Mouse (Mus musculus) kidney, embryonic 16.5 days (tissue): ENCODE measurements around the gene Abcb9. TPM values are rescaled to one million over a fixed set of nuclear protein-coding genes. Genes with fewer than 3 reads are reported as not detected.
A peak's percentile ranks its signal among the peaks of the same experiment; 100 is the strongest.

Source experiments
- ATAC-seq: fragments of 200-750 bp; cut with Nextera tagmentation; 2 replicates; pipeline ENCODE4 v1.8.0; 2017; ENCODE audit warnings: moderate TSS enrichment; ENCODE audit not compliant: low FRiP score, low TSS enrichment
- H3K27ac ChIP-seq: fragments of 300-500 bp; sonication (generic); 2 replicates; pipeline ENCODE4 v1.5.1; 2014; ENCODE audit warnings: low read length
- H3K27me3 ChIP-seq: fragments of 300-500 bp; sonication (generic); 2 replicates; pipeline ENCODE4 v1.6.1; 2014; ENCODE audit warnings: low read length, control low read depth, mixed read lengths; ENCODE audit not compliant: insufficient read depth
- H3K36me3 ChIP-seq: fragments of 300-500 bp; sonication (generic); 2 replicates; pipeline ENCODE4 v1.6.1; 2014; ENCODE audit warnings: low read length, control low read depth, mixed read lengths; ENCODE audit not compliant: insufficient read depth
- H3K4me1 ChIP-seq: fragments of 300-500 bp; sonication (generic); 2 replicates; pipeline ENCODE4 v1.6.1; 2014; ENCODE audit warnings: low read length, control low read depth, mixed read lengths; ENCODE audit not compliant: insufficient read depth
- H3K4me2 ChIP-seq: fragments of 300-500 bp; sonication (generic); replicated peaks from 2 replicates; pipeline ENCODE4 v1.6.1; 2014; ENCODE audit warnings: low read depth, low read length
- H3K4me3 ChIP-seq: fragments of 300-500 bp; sonication (generic); 2 replicates; pipeline ENCODE4 v1.5.1; 2014; ENCODE audit warnings: mild to moderate bottlenecking, low read length
- H3K9ac ChIP-seq: fragments of 300-500 bp; sonication (generic); replicated peaks from 2 replicates; pipeline ENCODE4 v1.6.1; 2014; ENCODE audit warnings: low read length
- H3K9me3 ChIP-seq: fragments of 300-500 bp; sonication (generic); 2 replicates; pipeline ENCODE4 v1.6.1; 2016; ENCODE audit warnings: low read length, control low read depth
- WGBS: fragments of 180-500 bp; shearing (Covaris S2); extraction: QIAGEN DNeasy Blood & Tissue Kit; methylation state at CpG from one replicate; pipeline ENCODE4 v1.1.7; 2014; 5-methylcytosine and 5-hydroxymethylcytosine counted together
- polyA plus RNA-seq: library from polyadenylated mRNA; unstranded; fragments of >200 nt; fragmentation: Nextera tagmentation; extraction: Ambion mirVana; gene quantifications from 2 replicates; pipeline ENCODE4 v1.2.1, GENCODE M21; 2015

Abcb9 gene
- polyA plus RNA-seq, 1 experiment from 2014 or later, result 2.6 TPM

DNA sequence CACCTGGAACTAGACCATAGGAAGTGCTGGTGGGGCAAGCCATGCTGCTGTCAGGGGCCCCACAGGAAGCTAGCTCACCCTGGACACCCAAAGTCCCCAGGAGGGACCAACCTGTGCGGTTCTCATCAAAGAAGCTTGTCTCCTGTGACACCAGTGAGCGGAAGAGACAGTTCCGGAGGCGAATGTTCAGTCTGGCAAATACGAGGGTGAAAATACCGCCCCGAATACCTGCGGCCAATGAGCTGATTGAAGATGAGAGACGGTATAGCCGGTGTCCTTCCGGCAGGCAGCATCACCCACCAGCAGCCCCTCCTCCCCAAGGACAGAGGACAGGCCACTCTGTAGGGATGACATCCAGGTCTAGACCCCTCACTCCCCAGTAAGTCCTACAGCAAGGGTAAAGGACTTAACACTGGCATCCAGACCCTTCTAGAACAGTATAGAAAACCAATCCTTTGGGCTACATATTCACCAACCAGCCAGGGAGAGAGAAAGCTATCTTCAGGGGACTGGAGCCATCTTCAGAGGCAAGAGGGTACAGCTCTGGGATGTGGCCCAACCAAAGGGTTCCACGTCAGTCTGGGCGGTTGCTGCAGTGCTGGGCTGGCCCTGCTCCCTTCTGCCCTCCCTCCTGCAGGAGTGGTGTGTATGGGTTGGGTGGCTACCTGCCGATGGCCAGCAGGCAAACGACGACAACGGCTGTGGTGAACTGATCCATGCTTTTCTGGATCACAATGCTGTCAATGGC lies 12.5 kb downstream of the Abcb9 start:
- Histone ChIP-seq H3K4me2 (no peak overlapping the region), H3K4me1 (peaks cover 3% of the 10 kb centered on the region; the same call in 1 of the 2 replicates), H3K27me3 (no peaks in the 10 kb centered on the region), H3K9me3 (no peaks in the 10 kb centered on the region), H3K4me3 (no peak overlapping the region), H3K36me3 (no peaks in the 10 kb centered on the region), H3K9ac (no peak overlapping the region), H3K27ac (no peak overlapping the region)
- no peak for ATAC-seq
- 89% methylated on average over 17 of the region's 17 CpGs for WGBS

DNA sequence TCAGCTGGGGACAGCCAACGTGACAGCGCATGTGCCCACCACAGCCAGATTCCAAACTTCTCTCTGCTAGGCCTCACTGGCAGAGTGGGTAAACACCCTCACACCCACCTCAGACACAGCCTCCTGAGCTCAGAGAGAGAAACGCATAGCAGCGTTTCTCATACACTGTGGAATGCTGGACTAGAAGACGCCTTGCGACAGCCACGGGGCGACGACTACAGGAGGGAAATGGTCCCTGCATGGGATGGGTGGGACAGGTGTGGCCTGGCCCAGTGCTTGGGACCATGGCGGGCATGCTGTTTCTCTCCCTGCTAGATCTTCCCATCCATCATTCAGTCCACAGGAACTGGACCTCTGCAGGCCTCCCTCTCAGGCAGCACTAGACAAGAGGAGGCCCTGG lies 13.2 kb downstream of the Abcb9 start:
- H3K27ac ChIP-seq, result no peak overlapping the region
- no peak for ATAC-seq

DNA sequence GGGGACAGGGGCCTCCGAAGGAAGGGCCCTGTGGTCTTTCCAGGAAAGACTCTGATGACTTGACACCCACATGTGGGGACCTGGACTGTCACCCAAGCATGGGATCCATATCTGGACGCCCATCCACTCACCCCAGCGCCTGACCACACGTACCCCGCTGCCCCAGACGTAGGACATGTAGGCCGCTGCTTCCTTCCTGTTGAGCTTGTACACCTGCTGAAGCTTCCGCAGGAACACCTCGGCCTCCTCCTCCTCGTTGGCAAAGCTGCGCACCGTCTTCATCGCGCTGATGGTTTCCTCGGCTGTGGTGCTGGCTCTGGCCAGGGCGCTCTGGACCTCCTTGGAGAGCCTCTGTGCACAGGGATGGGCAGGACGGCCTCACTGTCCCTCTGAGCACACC lies 15.7 kb downstream of the Abcb9 start:
- WGBS, result 92% methylated on average over 17 of the region's 17 CpGs
- Histone ChIP-seq H3K4me3 (no peak overlapping the region), H3K36me3 (no peaks in the 10 kb centered on the region), H3K9me3 (no peaks in the 10 kb centered on the region), H3K4me2 (no peak overlapping the region), H3K27ac (no peak overlapping the region), H3K9ac (no peak overlapping the region), H3K4me1 (peaks cover 20% of the 10 kb centered on the region), H3K27me3 (no peaks in the 10 kb centered on the region)
- no peak for ATAC-seq

More for the DNA sequence above, 13.2 kb downstream of the Abcb9 start:
- Histone ChIP-seq H3K9me3 (no peaks in the 10 kb centered on the region), H3K36me3 (no peaks in the 10 kb centered on the region), H3K27me3 (no peaks in the 10 kb centered on the region), H3K9ac (no peak overlapping the region), H3K4me2 (no peak overlapping the region), H3K4me1 (peaks cover 3% of the 10 kb centered on the region; the same call in 1 of the 2 replicates), H3K4me3 (no peak overlapping the region)
- WGBS, result 82% methylated on average over 10 of the region's 10 CpGs

DNA sequence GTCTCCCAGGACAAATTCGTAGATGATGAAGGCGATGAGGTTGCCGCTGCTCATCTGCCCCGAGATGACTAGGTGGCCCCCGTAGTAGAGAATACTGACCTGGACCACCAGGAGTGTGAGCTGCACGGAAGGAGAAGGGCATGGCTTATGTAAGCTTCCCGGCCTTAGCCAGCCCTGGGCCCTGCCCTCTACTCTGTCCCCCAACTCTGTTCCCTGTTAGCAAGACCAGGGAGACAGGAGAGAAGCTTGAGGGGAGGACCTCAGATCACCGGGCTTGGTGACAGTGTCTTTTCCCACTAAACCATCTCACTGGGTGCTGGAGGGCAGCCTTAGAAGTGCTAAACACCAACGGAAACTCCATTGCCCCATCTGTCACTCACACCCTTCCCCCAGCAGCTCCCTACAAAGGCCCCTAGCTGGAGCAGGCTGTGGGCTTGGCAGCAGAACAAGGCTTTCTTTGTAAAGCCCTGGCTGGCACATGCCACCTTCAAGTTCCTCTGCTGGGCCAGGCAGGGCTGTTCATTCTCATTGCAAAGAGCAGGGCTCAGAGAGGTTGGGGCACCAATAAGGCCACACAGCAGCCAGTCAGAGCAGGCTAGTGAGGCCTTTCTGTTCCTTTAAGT lies 16.7 kb downstream of the Abcb9 start:
- Histone ChIP-seq H3K36me3 (no peaks in the 10 kb centered on the region), H3K27ac (no peak overlapping the region), H3K9ac (no peak overlapping the region), H3K4me1 (peaks cover 26% of the 10 kb centered on the region), H3K27me3 (no peaks in the 10 kb centered on the region), H3K4me2 (no peak overlapping the region), H3K4me3 (no peak overlapping the region), H3K9me3 (no peaks in the 10 kb centered on the region)
- WGBS, result 64% methylated on average over 9 of the region's 9 CpGs
- ATAC-seq, result no peak

DNA sequence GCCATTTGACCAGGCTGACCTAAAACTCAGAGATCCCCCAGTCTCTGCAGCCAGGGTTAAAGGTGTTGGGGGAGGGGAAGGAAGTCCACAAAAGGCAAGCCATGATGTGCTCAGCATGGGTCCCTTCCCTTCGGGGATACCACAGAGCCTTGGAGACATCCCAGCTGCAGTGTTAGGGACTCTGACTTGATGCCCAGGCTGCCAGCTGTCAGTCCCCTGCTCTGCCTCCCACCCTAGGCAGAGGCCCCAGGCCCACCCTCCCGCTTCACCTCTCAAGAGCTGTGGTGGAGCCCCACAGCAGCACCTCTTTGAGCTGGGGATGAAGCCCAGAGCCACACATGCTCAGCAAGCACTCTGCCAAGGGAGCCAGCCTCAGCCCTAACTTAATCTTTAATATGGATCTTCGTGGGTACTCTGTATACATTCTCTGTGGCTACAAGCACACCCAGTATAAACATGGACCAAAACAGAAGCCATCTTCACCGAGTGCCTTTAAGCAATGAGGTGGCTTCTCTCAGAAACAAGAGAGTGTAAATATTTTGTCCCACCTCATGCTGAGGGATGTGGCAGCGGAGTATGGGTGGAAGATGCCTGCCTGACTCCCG lies 17.6 kb downstream of the Abcb9 start:
- 63% methylated on average over 6 of the region's 6 CpGs for WGBS
- ATAC-seq, result no peak
- Histone ChIP-seq H3K4me1 (peaks cover 36% of the 10 kb centered on the region), H3K4me2 (no peak overlapping the region), H3K9ac (no peak overlapping the region; the same call in 1 of the 2 replicates), H3K9me3 (no peaks in the 10 kb centered on the region), H3K27ac (no peak overlapping the region), H3K36me3 (no peaks in the 10 kb centered on the region), H3K27me3 (no peaks in the 10 kb centered on the region), H3K4me3 (no peak overlapping the region)

DNA sequence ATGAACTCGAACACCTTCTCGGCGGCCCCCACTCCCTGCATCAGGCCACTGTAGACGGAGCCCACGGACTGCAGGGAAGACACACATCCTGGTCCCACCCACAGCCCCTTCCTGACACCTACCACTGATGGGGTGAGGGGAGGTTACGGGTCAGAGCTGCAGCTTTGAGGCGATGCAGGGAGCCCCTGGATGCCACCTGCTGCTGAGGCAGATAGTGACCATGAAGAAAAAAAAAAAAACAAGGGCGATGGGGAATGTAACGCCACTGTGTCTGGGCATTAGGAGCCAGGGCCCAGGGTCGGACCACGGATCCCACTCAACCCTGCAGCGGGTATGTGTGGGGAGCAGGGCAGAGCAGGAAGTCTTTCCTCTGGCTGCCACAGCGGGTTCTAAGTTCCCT lies 18.4 kb downstream of the Abcb9 start:
- WGBS, result 65% methylated on average over 13 of the region's 13 CpGs
- H3K27ac ChIP-seq, result no peak overlapping the region
- H3K36me3 ChIP-seq, result no peaks in the 10 kb centered on the region
- no peak overlapping the region for H3K4me2 ChIP-seq
- no peak overlapping the region for H3K4me3 ChIP-seq
- no peaks in the 10 kb centered on the region for H3K9me3 ChIP-seq
- peaks cover 36% of the 10 kb centered on the region for H3K4me1 ChIP-seq
- H3K9ac ChIP-seq, result no peak overlapping the region
- no peak for ATAC-seq
- no peaks in the 10 kb centered on the region for H3K27me3 ChIP-seq

DNA sequence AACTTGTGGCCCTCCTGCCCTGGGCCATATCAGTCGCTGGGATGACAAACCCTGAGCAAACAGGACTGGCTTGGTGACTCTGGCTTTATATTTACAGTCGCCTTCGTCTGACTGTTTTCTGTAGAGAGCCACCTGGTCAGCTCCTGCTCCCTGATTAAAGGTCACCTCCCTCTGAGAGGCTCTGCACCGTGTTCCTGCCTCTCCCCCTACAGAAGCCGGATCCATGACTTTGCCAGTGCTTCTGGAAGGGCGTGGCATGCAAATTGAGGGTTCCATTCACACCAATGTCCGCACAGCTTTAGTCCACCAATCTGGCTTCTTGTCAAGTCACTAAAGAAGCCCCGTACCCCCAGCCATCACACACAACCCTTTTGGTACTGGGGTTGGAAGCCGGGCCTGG lies 19.0 kb downstream of the Abcb9 start:
- Histone ChIP-seq H3K4me3 (no peak overlapping the region), H3K4me1 (peaks cover 39% of the 10 kb centered on the region), H3K27ac (no peak overlapping the region), H3K27me3 (no peaks in the 10 kb centered on the region), H3K9ac (no peak overlapping the region), H3K36me3 (no peaks in the 10 kb centered on the region), H3K9me3 (no peaks in the 10 kb centered on the region), H3K4me2 (no peak overlapping the region)
- no peak for ATAC-seq
- 41% methylated on average over 9 of the region's 9 CpGs for WGBS

DNA sequence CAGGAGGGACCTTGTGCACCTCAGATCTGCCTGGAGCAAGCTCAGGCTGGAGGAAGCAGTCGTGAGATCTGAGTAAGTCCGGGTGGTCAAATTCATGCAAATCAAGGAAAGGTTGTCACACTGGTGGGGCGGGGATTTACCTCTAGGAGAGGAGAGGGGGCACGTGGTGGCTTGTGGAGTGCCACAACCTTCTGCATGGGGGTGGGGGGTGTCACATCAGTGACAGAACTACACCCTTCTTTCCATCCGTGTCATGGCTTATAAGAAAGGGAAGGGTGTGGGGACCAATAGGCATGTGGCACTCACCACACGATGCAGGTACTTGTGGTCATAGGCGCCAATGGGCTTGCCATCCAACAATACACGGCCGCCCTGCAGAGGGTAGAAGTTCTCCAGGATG lies 19.9 kb downstream of the Abcb9 start:
- H3K4me3 ChIP-seq, result no peak overlapping the region
- no peak overlapping the region for H3K9ac ChIP-seq
- ATAC-seq, result no peak
- H3K4me2 ChIP-seq, result no peak overlapping the region
- peak overlapping the region; percentile 57 for H3K27ac ChIP-seq
- no peaks in the 10 kb centered on the region for H3K27me3 ChIP-seq
- no peaks in the 10 kb centered on the region for H3K36me3 ChIP-seq
- H3K4me1 ChIP-seq, result peaks cover 41% of the 10 kb centered on the region
- 63% methylated on average over 9 of the region's 9 CpGs for WGBS
- H3K9me3 ChIP-seq, result no peaks in the 10 kb centered on the region

DNA sequence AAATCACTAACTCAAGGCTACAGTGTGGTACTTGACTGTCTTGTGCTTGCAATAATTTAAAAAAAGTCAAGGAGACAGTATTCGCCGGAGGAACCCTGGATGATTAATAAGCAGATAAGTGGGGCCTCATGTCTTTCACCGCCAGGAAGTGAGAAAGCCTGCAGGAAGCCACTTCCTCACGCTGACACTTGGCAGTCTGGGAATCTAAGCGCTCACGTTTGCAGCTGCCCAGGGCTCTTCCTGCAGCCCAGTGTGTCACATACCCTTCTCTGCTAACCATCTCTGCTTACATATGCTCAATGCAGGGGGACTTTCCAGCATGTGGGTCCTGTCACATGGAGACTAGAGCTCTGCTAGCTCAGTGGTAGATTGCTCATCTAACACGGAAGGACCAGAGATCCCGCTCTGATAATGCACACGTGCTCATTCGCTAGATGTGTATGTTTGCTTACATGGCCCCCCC lies 20.7 kb downstream of the Abcb9 start:
- no peak overlapping the region for H3K4me2 ChIP-seq
- 43% methylated on average over 10 of the region's 10 CpGs for WGBS
- peak overlapping the region; percentile 57 for H3K27ac ChIP-seq
- H3K27me3 ChIP-seq, result no peaks in the 10 kb centered on the region
- H3K36me3 ChIP-seq, result no peaks in the 10 kb centered on the region
- no peak overlapping the region for H3K4me3 ChIP-seq
- 0 out of 2 replicates have a peak, but pooled peaks have one; percentile 20 for ATAC-seq
- peaks cover 41% of the 10 kb centered on the region for H3K4me1 ChIP-seq
- H3K9ac ChIP-seq, result no peak overlapping the region
- H3K9me3 ChIP-seq, result no peaks in the 10 kb centered on the region

DNA sequence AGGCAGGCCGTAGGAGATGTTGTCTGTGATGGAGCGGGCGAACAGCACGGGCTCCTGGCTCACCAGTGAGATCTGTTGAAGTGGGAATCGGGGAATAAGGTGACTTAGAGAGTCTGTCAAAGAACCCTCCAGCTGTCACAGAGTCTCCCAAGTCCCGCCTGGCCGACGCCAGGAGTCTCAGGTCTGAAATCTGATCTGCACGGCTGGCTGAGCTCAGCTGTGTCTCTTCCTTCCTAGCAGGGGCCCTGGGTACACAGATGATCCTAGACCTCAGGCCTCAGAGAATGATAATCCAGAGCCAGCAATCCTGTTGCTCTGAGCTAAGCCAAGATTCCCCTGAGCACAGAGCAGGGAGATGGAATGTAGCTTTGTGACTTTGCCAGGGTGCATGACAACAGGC lies 21.9 kb downstream of the Abcb9 start:
- H3K36me3 ChIP-seq, result no peaks in the 10 kb centered on the region
- H3K4me3 ChIP-seq, result no peak overlapping the region
- no peaks in the 10 kb centered on the region for H3K9me3 ChIP-seq
- peaks cover 41% of the 10 kb centered on the region for H3K4me1 ChIP-seq
- WGBS, result 21% methylated on average over 9 of the region's 9 CpGs
- H3K9ac ChIP-seq, result no peak overlapping the region; the same call in 1 of the 2 replicates
- H3K4me2 ChIP-seq, result no peak overlapping the region
- H3K27ac ChIP-seq, result 0 out of 2 replicates have a peak overlapping the region, but pooled peaks have one; percentile 43
- peak; percentile 70; the same call in 1 of the 2 replicates for ATAC-seq
- no peaks in the 10 kb centered on the region for H3K27me3 ChIP-seq
